Mouse (Mus musculus) heart, adult 2 months (tissue): ENCODE measurements around the gene Rpl9-ps6.

Experiments used
- CTCF ChIP-seq: fragments of 200-600 bp; IDR thresholded peaks from 2 replicates; pipeline ENCODE4 v1.8.1; 2022; ENCODE audit warnings: antibody characterized with exemption, mild to moderate bottlenecking, moderate library complexity
- EP300 ChIP-seq: fragments of 200-500 bp; IDR thresholded peaks from 2 replicates; pipeline ENCODE4 v1.6.1; 2011; ENCODE audit warnings: low read depth, low read length, control low read depth; ENCODE audit not compliant: insufficient read depth

GRCm38 (mm10) chr19:32476712-32477052 lies 10.3 kb upstream of the Rpl9-ps6 start:
- TF ChIP-seq EP300, result no peak
- TF ChIP-seq CTCF, result no peak
